Mouse (Mus musculus): ENCODE results near the gene Polr2a.

GRCm38 (mm10) chr11:69712954-69713672, 45.3 kb downstream of the Polr2a start:
- TF ChIP-seq CTCF (IDR thresholded peaks at IDR 0.05; ENCODE audit: control insufficient read depth, insufficient read depth, insufficient read length): no peak
- TF ChIP-seq CEBPB (IDR thresholded peaks at IDR 0.05; ENCODE audit: low read depth): no peak
- TF ChIP-seq USF1 (IDR thresholded peaks at IDR 0.05; ENCODE audit: low read depth): no peak
